Mouse (Mus musculus): ENCODE data around the gene Zfp850. TPM values are rescaled to one million over a fixed set of nuclear protein-coding genes. Genes with fewer than 3 reads are reported as not detected.

Zfp850 gene
- polyA plus RNA-seq (2012; rRNA removed) = 0.40 and 0.63 TPM in 2 replicates

DNA sequence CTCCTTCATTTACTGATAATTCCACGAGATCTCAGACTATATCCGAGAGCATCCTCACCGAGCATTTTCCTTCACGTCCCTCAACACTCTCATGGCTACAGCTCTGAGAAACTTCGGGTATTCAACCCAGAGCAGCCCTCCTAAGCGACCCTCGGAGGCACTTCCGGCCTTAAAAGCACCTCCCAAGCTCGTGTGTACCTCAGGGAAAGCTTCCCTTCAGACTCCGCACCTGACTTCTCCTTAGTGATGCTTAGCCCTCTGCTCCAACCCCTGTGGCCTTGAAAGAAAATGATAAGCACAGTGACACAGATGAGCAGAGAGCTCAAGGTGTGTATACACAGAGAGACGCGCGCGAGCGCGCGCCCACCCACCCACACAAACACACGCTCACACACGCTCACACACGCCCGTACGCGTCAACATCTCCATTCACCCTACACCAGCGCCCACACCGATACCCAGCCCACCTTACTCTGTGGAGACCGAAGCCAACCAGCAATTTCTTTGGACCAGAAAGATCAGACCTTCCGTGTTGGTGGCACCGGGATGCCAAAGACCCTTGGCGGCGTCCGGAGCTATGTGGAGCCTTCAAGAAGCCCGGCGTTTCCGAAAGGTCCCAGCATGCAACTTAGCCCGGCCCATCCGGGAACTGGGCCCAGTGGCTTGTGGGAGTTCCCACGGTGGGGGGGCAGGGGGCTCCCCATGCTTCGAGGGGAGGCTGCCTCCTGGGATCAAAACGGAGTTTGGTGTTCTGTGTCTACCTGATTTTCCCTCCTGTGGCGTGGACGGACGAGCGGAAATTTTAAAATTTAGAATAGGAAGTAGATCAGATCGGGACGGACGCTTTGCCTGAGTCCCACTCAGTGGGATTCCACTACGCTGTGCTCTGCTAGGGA lies at the start of gene Zfp850:
Gene Zfp850, minus strand, starts transcription at position 567 of the 896 bp plus-strand sequence.
- WGBS = 1% methylated on average over 47 of the region's 47 CpGs
- TF ChIP-seq POLR2A (IDR thresholded peaks at IDR 0.05; ENCODE audit: low read depth, low read length) (peak; percentile 2; the same call in 1 of the 2 replicates), CTCF (IDR thresholded peaks at IDR 0.05; ENCODE audit: extremely low read depth, insufficient read depth, insufficient read length, insufficient replicate concordance) (no peak)
- DNase-seq (ENCODE audit: low read depth in 1 of 2, low spot score in 2 of 2) = peak; percentile 31 to 72

DNA sequence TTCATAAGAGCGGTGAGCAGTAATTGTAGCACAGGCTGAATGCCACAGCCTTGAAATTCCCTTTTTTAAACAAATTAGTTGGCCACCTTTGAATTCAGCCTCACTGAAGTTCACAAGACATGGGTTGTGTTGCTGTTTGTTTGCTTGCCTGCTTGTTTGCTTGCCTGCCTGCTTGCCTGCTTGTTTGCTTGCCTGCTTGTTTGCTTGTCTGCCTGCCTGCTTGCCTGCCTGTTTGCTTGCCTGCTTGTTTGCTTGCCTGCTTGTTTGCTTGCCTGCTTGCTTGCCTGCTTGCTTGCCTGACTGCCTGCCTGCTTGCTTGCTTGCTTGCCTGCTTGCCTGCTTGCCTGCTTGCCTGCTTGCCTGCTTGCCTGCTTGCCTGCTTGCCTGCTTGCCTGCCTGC lies 46.1 kb upstream of the Zfp850 start:
- DNase-seq (ENCODE audit: low read depth in 1 of 2, low spot score in 2 of 2) = no peak
- 95% methylated on average over 1 of the region's 1 CpGs for WGBS
- Histone ChIP-seq H3K27me3 (ENCODE audit: control insufficient read depth, insufficient read depth, low read length) (no peaks in the 10 kb centered on the region), H3K4me3 (ENCODE audit: extremely low read depth, insufficient read depth, insufficient read length) (no peak overlapping the region), H3K36me3 (ENCODE audit: control insufficient read depth, insufficient read depth, low read length) (no peaks in the 10 kb centered on the region), H3K4me1 (ENCODE audit: control insufficient read depth, insufficient read depth, insufficient read length) (no peaks in the 10 kb centered on the region), H3K27ac (ENCODE audit: insufficient read depth, low read length) (no peak overlapping the region)
- TF ChIP-seq CTCF (IDR thresholded peaks at IDR 0.05; ENCODE audit: extremely low read depth, insufficient read depth, insufficient read length, insufficient replicate concordance) (no peak), POLR2A (IDR thresholded peaks at IDR 0.05; ENCODE audit: low read depth, low read length) (no peak)

More for the DNA sequence above, at the start of gene Zfp850:
- Histone ChIP-seq H3K27ac (ENCODE audit: insufficient read depth, low read length) (no peak within 1 kb of the TSS; the same call in 1 of the 2 replicates), H3K36me3 (ENCODE audit: control insufficient read depth, insufficient read depth, low read length) (peaks cover 3% of the 10 kb centered on the region; the same call in 1 of the 2 replicates), H3K4me3 (ENCODE audit: extremely low read depth, insufficient read depth, insufficient read length) (peak within 1 kb of the TSS; percentile 91), H3K4me1 (ENCODE audit: control insufficient read depth, insufficient read depth, insufficient read length) (peaks cover 4% of the 10 kb centered on the region; the same call in 1 of the 2 replicates), H3K27me3 (ENCODE audit: control insufficient read depth, insufficient read depth, low read length) (0 out of 2 replicates have a peak, but pooled peaks cover under 1% of the 10 kb centered on the region)

DNA sequence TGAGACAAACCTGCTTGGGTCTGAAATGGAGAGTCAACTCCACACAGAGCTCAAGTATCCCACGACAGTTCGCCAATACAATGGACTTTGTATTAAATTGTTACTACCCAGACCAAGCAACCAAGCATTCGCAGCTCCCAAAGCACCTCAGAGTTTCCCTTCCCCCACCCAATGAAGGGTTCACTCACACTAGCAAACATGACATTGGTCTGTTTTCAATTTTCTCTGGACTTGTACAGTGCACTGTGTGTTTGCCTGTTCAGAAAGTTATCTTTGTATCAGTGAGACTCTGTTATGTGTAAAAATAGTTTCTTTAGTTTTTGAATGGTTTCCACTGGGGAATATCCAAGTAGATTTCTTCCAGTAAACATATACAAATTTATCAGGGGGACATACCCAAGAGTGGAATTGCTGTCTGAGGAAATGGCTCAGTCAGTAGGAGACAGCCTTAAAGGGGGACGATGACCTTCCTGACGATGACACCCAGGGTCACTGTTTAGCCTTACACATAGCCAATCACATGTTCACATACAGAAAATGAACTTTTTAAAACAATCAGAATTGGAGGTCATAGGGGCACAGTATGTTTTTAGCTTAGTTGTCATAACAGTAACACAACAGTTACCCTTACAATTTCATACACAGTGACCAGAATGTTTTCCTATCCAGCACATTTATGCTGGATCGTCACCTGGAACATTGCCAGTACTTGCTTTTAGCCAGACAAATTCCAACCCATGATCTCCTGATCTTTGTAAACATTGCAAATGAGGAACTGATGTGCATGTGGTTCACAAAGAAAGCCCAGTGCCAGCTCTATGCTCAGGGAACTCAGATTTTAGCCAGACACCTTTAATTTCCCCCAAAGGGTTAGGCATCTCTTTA lies 39.4 kb upstream of the Zfp850 start:
- Histone ChIP-seq H3K36me3 (ENCODE audit: control insufficient read depth, insufficient read depth, low read length) (no peaks in the 10 kb centered on the region), H3K27me3 (ENCODE audit: control insufficient read depth, insufficient read depth, low read length) (no peaks in the 10 kb centered on the region), H3K4me3 (ENCODE audit: extremely low read depth, insufficient read depth, insufficient read length) (no peak overlapping the region), H3K27ac (ENCODE audit: insufficient read depth, low read length) (no peak overlapping the region), H3K4me1 (ENCODE audit: control insufficient read depth, insufficient read depth, insufficient read length) (no peaks in the 10 kb centered on the region; the same call in 1 of the 2 replicates)
- no peak for TF ChIP-seq CTCF (IDR thresholded peaks at IDR 0.05; ENCODE audit: extremely low read depth, insufficient read depth, insufficient read length, insufficient replicate concordance)
- TF ChIP-seq POLR2A (IDR thresholded peaks at IDR 0.05; ENCODE audit: low read depth, low read length) = no peak
- no peak for DNase-seq (ENCODE audit: low read depth in 1 of 2, low spot score in 2 of 2)
- WGBS = 83% methylated on average over 6 of the region's 6 CpGs

DNA sequence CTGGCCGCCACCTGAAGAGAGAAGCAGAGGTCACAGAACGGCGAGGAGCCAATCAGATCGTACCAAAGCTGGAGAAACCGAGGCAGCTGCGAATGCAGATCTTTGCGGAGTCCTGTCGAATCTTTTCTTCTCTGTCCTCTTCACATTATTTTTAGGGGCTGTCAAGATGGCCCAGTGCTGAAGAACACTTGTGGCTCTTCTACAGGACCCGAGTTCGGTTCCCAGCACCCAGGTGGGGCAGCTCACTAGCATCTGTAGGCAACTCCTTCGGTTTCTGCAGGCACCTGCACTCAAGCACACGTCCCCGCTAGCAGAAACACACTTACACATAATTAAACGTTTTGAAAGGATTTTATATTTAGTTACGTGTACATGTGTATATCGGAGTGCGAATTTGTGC lies 36.7 kb upstream of the Zfp850 start:
- no peak for TF ChIP-seq CTCF (IDR thresholded peaks at IDR 0.05; ENCODE audit: extremely low read depth, insufficient read depth, insufficient read length, insufficient replicate concordance)
- no peak for TF ChIP-seq POLR2A (IDR thresholded peaks at IDR 0.05; ENCODE audit: low read depth, low read length)
- Histone ChIP-seq H3K36me3 (ENCODE audit: control insufficient read depth, insufficient read depth, low read length) (peaks cover 18% of the 10 kb centered on the region), H3K4me3 (ENCODE audit: extremely low read depth, insufficient read depth, insufficient read length) (no peak overlapping the region), H3K27ac (ENCODE audit: insufficient read depth, low read length) (no peak overlapping the region), H3K4me1 (ENCODE audit: control insufficient read depth, insufficient read depth, insufficient read length) (no peaks in the 10 kb centered on the region; the same call in 1 of the 2 replicates), H3K27me3 (ENCODE audit: control insufficient read depth, insufficient read depth, low read length) (no peaks in the 10 kb centered on the region)
- DNase-seq (ENCODE audit: low read depth in 1 of 2, low spot score in 2 of 2) = no peak
- WGBS = 59% methylated on average over 17 of the region's 17 CpGs

DNA sequence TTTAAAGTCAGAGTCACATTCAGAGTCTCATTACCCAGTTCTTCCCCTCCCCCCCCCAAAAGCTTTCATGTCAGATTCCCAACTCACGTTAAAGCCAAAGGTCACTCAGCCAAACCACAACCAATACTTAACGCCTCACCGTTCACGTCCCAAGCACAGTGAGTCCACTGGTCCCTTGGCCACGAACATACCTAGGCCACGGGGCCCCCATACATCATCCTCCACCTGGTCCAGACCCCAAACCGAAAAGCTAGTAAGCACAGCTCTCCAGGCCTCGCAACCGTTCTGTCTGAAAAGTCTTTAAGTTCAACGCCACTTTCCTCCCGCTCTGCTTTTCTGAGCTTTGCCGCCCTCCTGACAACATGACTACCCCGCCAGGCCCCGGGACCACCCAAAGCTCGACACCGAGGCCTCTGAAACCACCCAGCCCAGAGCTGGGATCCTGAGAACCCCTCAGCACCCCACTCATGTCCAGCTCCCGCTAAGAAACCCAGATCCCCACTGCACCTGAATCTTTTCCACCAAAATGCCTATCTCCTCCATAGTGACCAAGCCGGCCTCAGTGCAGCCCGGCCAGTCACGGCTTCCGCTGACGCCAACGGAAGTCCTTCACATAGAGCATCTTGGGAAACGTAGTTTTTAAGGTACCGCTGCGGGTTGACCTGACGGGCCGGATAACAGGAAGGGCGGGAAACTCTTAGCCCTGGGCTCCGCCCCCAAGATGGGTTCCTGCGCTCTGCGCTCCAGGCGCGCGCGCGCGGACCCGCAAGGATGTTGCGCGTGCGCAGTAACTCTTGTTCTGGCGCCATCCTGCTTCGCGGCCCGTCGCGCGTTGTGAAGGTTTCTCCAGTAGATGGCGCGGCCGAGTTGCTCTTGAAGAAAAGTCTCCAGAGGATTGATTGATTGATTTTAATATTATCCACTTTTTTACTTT lies 35.8 kb upstream of the Zfp850 start, which contains the start of gene Psmc4:
Gene Psmc4, minus strand, starts transcription at position 626 of the 934 bp plus-strand sequence.
- under 1% methylated on average over 52 of the region's 52 CpGs for WGBS
- peak within 1 kb of the TSS; percentile 62 for H3K4me3 ChIP-seq (ENCODE audit: extremely low read depth, insufficient read depth, insufficient read length)
- TF ChIP-seq CTCF (IDR thresholded peaks at IDR 0.05; ENCODE audit: extremely low read depth, insufficient read depth, insufficient read length, insufficient replicate concordance) = peak; percentile 81
- peak; percentile 50 for TF ChIP-seq POLR2A (IDR thresholded peaks at IDR 0.05; ENCODE audit: low read depth, low read length)
- H3K36me3 ChIP-seq (ENCODE audit: control insufficient read depth, insufficient read depth, low read length) = peaks cover 20% of the 10 kb centered on the region
- H3K27me3 ChIP-seq (ENCODE audit: control insufficient read depth, insufficient read depth, low read length) = no peaks in the 10 kb centered on the region
- H3K4me1 ChIP-seq (ENCODE audit: control insufficient read depth, insufficient read depth, insufficient read length) = no peaks in the 10 kb centered on the region; the same call in 1 of the 2 replicates
- peak; percentile 96 to 97 for DNase-seq (ENCODE audit: low read depth in 1 of 2, low spot score in 2 of 2)
- peak within 1 kb of the TSS; percentile 21; the same call in 1 of the 2 replicates for H3K27ac ChIP-seq (ENCODE audit: insufficient read depth, low read length)
